Mouse (Mus musculus): ENCODE data around the gene Gsdmc3. TPM values are rescaled to one million over a fixed set of nuclear protein-coding genes. Genes with fewer than 3 reads are reported as not detected.
"Not testable (repeated sequence)": the region's sequence is repeated elsewhere in the genome, so short reads cannot be mapped to it uniquely, and the experiment has no call there.

Gsdmc3 gene
- not detected in 2 replicates for polyA plus RNA-seq (2014; fragmentation: Nextera tagmentation; extraction: Ambion mirVana)

- H3K4me2 ChIP-seq (ENCODE audit: low read length); ATAC-seq (ENCODE audit: insufficient number of reproducible peaks, insufficient read depth, low FRiP score, low read depth); H3K27me3 ChIP-seq (ENCODE audit: control insufficient read depth, insufficient read depth, low read length); H3K4me3 ChIP-seq (ENCODE audit: control insufficient read depth in 1 of 2, insufficient read depth in 1 of 2, low read depth in 1 of 2, low read length in 2 of 2); H3K9ac ChIP-seq (ENCODE audit: low read length); H3K9me3 ChIP-seq (ENCODE audit: control insufficient read depth, low read length); H3K27ac ChIP-seq (replicated peaks in 1 of 2; ENCODE audit: control insufficient read depth in 1 of 2, insufficient read depth in 1 of 2, low read depth in 2 of 2, low read length in 2 of 2); H3K36me3 ChIP-seq (ENCODE audit: control insufficient read depth, insufficient read depth, low read length); H3K4me1 ChIP-seq (ENCODE audit: control insufficient read depth in 2 of 2, insufficient read depth in 2 of 2, low read length in 2 of 2): not testable (repeated sequence)
- WGBS: 73% methylated on average over 1 of the region's 3 CpGs
These were observed at the start of gene Gsdmc3 for GRCm38 (mm10) chr15:63878458-63878857. Gene Gsdmc3 (minus strand): TSS chr15:63878558.

GRCm38 (mm10) chr15:63926201-63926600 lies 47.8 kb upstream of the Gsdmc3 start:
- Histone ChIP-seq H3K27ac (replicated peaks in 1 of 2; ENCODE audit: control insufficient read depth in 1 of 2, insufficient read depth in 1 of 2, low read depth in 2 of 2, low read length in 2 of 2) (no peak overlapping the region), H3K27me3 (ENCODE audit: control insufficient read depth, insufficient read depth, low read length) (no peaks in the 10 kb centered on the region), H3K4me3 (ENCODE audit: control insufficient read depth in 1 of 2, insufficient read depth in 1 of 2, low read depth in 1 of 2, low read length in 2 of 2) (no peak overlapping the region), H3K4me1 (ENCODE audit: control insufficient read depth in 2 of 2, insufficient read depth in 2 of 2, low read length in 2 of 2) (no peaks in the 10 kb centered on the region), H3K4me2 (ENCODE audit: low read length) (no peak overlapping the region), H3K9ac (ENCODE audit: low read length) (no peak overlapping the region), H3K9me3 (ENCODE audit: control insufficient read depth, low read length) (no peaks in the 10 kb centered on the region), H3K36me3 (ENCODE audit: control insufficient read depth, insufficient read depth, low read length) (peaks cover 28% of the 10 kb centered on the region)
- 69% methylated on average over 3 of the region's 3 CpGs for WGBS
- ATAC-seq (ENCODE audit: insufficient number of reproducible peaks, insufficient read depth, low FRiP score, low read depth): no peak

- peaks cover 12% of the 10 kb centered on the region for H3K36me3 ChIP-seq (ENCODE audit: control insufficient read depth, insufficient read depth, low read length)
- no peak; the same call in 1 of the 2 replicates for ATAC-seq (ENCODE audit: insufficient number of reproducible peaks, insufficient read depth, low FRiP score, low read depth)
- no peak overlapping the region for H3K9ac ChIP-seq (ENCODE audit: low read length)
- H3K27ac ChIP-seq (replicated peaks in 1 of 2; ENCODE audit: control insufficient read depth in 1 of 2, insufficient read depth in 1 of 2, low read depth in 2 of 2, low read length in 2 of 2): no peak overlapping the region
- no peaks in the 10 kb centered on the region for H3K4me1 ChIP-seq (ENCODE audit: control insufficient read depth in 2 of 2, insufficient read depth in 2 of 2, low read length in 2 of 2)
- no peaks in the 10 kb centered on the region for H3K9me3 ChIP-seq (ENCODE audit: control insufficient read depth, low read length)
- no peak overlapping the region for H3K4me2 ChIP-seq (ENCODE audit: low read length)
- 84% methylated on average over 1 of the region's 1 CpGs for WGBS
- no peaks in the 10 kb centered on the region for H3K27me3 ChIP-seq (ENCODE audit: control insufficient read depth, insufficient read depth, low read length)
- H3K4me3 ChIP-seq (ENCODE audit: control insufficient read depth in 1 of 2, insufficient read depth in 1 of 2, low read depth in 1 of 2, low read length in 2 of 2): no peak overlapping the region
These were observed 46.1 kb upstream of the Gsdmc3 start for GRCm38 (mm10) chr15:63924484-63924883.

- H3K27ac ChIP-seq (replicated peaks in 1 of 2; ENCODE audit: control insufficient read depth in 1 of 2, insufficient read depth in 1 of 2, low read depth in 2 of 2, low read length in 2 of 2): not testable (repeated sequence)
- 69% methylated on average over 2 of the region's 5 CpGs for WGBS
These were observed 43.3 kb upstream of the Gsdmc3 start for GRCm38 (mm10) chr15:63921618-63922017.

DNA sequence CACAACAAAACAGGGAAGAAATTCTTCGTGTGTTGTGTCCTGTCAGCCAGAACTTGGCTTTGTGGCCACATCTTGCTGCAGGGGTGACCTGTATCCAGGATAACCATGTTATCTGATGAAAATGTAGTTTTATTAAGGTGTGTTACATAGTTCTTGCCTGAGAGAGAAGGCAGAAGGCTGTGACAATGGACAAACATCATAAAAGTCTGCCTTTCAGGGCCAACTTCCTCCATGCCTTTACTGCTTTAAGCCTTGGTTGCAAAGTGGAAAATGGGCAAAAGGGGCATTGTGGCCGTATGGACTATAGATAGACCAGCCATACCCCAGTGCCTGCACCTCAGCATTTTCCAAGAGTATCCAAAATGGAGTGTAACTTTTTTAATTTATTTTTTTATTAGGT lies 41.4 kb upstream of the Gsdmc3 start:
- not testable (repeated sequence) for H3K27ac ChIP-seq (replicated peaks in 1 of 2; ENCODE audit: control insufficient read depth in 1 of 2, insufficient read depth in 1 of 2, low read depth in 2 of 2, low read length in 2 of 2); H3K4me3 ChIP-seq (ENCODE audit: control insufficient read depth in 1 of 2, insufficient read depth in 1 of 2, low read depth in 1 of 2, low read length in 2 of 2); H3K36me3 ChIP-seq (ENCODE audit: control insufficient read depth, insufficient read depth, low read length); H3K27me3 ChIP-seq (ENCODE audit: control insufficient read depth, insufficient read depth, low read length); H3K4me1 ChIP-seq (ENCODE audit: control insufficient read depth in 2 of 2, insufficient read depth in 2 of 2, low read length in 2 of 2); ATAC-seq (ENCODE audit: insufficient number of reproducible peaks, insufficient read depth, low FRiP score, low read depth); H3K4me2 ChIP-seq (ENCODE audit: low read length); H3K9me3 ChIP-seq (ENCODE audit: control insufficient read depth, low read length); H3K9ac ChIP-seq (ENCODE audit: low read length)
- 66% methylated on average over 1 of the region's 2 CpGs for WGBS

More at GRCm38 (mm10) chr15:63921618-63922017, 43.3 kb upstream of the Gsdmc3 start:
- H3K9ac ChIP-seq (ENCODE audit: low read length); H3K4me3 ChIP-seq (ENCODE audit: control insufficient read depth in 1 of 2, insufficient read depth in 1 of 2, low read depth in 1 of 2, low read length in 2 of 2); ATAC-seq (ENCODE audit: insufficient number of reproducible peaks, insufficient read depth, low FRiP score, low read depth); H3K4me1 ChIP-seq (ENCODE audit: control insufficient read depth in 2 of 2, insufficient read depth in 2 of 2, low read length in 2 of 2); H3K9me3 ChIP-seq (ENCODE audit: control insufficient read depth, low read length); H3K27me3 ChIP-seq (ENCODE audit: control insufficient read depth, insufficient read depth, low read length); H3K4me2 ChIP-seq (ENCODE audit: low read length); H3K36me3 ChIP-seq (ENCODE audit: control insufficient read depth, insufficient read depth, low read length): not testable (repeated sequence)

GRCm38 (mm10) chr15:63916584-63916983 lies 38.2 kb upstream of the Gsdmc3 start:
- H3K36me3 ChIP-seq (ENCODE audit: control insufficient read depth, insufficient read depth, low read length); ATAC-seq (ENCODE audit: insufficient number of reproducible peaks, insufficient read depth, low FRiP score, low read depth); H3K27me3 ChIP-seq (ENCODE audit: control insufficient read depth, insufficient read depth, low read length); H3K9ac ChIP-seq (ENCODE audit: low read length); H3K27ac ChIP-seq (replicated peaks in 1 of 2; ENCODE audit: control insufficient read depth in 1 of 2, insufficient read depth in 1 of 2, low read depth in 2 of 2, low read length in 2 of 2); H3K4me2 ChIP-seq (ENCODE audit: low read length); H3K4me3 ChIP-seq (ENCODE audit: control insufficient read depth in 1 of 2, insufficient read depth in 1 of 2, low read depth in 1 of 2, low read length in 2 of 2); H3K4me1 ChIP-seq (ENCODE audit: control insufficient read depth in 2 of 2, insufficient read depth in 2 of 2, low read length in 2 of 2); H3K9me3 ChIP-seq (ENCODE audit: control insufficient read depth, low read length): not testable (repeated sequence)
- 88% methylated on average over 3 of the region's 4 CpGs for WGBS

GRCm38 (mm10) chr15:63912197-63912596 lies 33.8 kb upstream of the Gsdmc3 start, which contains the start of gene Gsdmc4:
Gene Gsdmc4 (minus strand): TSS chr15:63912297.
- ATAC-seq (ENCODE audit: insufficient number of reproducible peaks, insufficient read depth, low FRiP score, low read depth); H3K27ac ChIP-seq (replicated peaks in 1 of 2; ENCODE audit: control insufficient read depth in 1 of 2, insufficient read depth in 1 of 2, low read depth in 2 of 2, low read length in 2 of 2); H3K9me3 ChIP-seq (ENCODE audit: control insufficient read depth, low read length); H3K4me2 ChIP-seq (ENCODE audit: low read length); H3K9ac ChIP-seq (ENCODE audit: low read length); H3K4me3 ChIP-seq (ENCODE audit: control insufficient read depth in 1 of 2, insufficient read depth in 1 of 2, low read depth in 1 of 2, low read length in 2 of 2); H3K36me3 ChIP-seq (ENCODE audit: control insufficient read depth, insufficient read depth, low read length); H3K4me1 ChIP-seq (ENCODE audit: control insufficient read depth in 2 of 2, insufficient read depth in 2 of 2, low read length in 2 of 2); H3K27me3 ChIP-seq (ENCODE audit: control insufficient read depth, insufficient read depth, low read length): not testable (repeated sequence)
- 73% methylated on average over 2 of the region's 2 CpGs for WGBS

- ATAC-seq (ENCODE audit: insufficient number of reproducible peaks, insufficient read depth, low FRiP score, low read depth); H3K9me3 ChIP-seq (ENCODE audit: control insufficient read depth, low read length); H3K4me3 ChIP-seq (ENCODE audit: control insufficient read depth in 1 of 2, insufficient read depth in 1 of 2, low read depth in 1 of 2, low read length in 2 of 2); H3K9ac ChIP-seq (ENCODE audit: low read length); H3K36me3 ChIP-seq (ENCODE audit: control insufficient read depth, insufficient read depth, low read length); H3K27me3 ChIP-seq (ENCODE audit: control insufficient read depth, insufficient read depth, low read length); H3K4me2 ChIP-seq (ENCODE audit: low read length); H3K27ac ChIP-seq (replicated peaks in 1 of 2; ENCODE audit: control insufficient read depth in 1 of 2, insufficient read depth in 1 of 2, low read depth in 2 of 2, low read length in 2 of 2); H3K4me1 ChIP-seq (ENCODE audit: control insufficient read depth in 2 of 2, insufficient read depth in 2 of 2, low read length in 2 of 2): not testable (repeated sequence)
These were observed 31.5 kb upstream of the Gsdmc3 start for GRCm38 (mm10) chr15:63909896-63910295.

Measured in heart, embryonic 14.5 days (tissue).